Mouse (Mus musculus): ENCODE data around the gene Ntrk2. TPM values are rescaled to one million over a fixed set of nuclear protein-coding genes. Genes with fewer than 3 reads are reported as not detected.
A peak's percentile ranks its signal among the peaks of the same experiment; 100 is the strongest.
"Not testable (repeated sequence)": the region's sequence is repeated elsewhere in the genome, so short reads cannot be mapped to it uniquely, and the experiment has no call there.

Gene Ntrk2
- total RNA-seq, 1 experiment from 2014 or later: not detected

DNA sequence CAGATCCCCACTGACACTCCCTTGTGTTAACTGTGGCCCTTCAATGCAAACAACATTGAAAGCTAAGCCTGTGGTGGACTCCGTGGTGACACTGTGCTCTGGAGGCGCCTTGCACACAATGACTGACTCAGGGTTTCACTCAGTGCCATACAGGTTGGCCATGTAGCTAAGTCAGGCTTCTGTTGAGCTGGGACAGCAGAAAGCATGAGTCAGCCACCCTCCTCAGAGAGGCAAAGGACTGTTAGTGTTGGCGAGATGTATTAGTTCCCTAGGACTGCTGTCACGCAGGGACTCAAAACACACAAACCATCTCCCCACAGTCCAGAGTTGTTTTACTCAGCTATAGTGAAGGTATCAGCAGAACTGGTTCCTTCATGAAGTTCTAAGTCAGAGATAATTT lies 245.8 kb downstream of the Ntrk2 start:
- ATAC-seq (replicated peaks in 1 of 2; ENCODE audit: insufficient read depth in 1 of 2, low FRiP score in 2 of 2, low TSS enrichment in 1 of 2, low read depth in 1 of 2, poor library complexity in 2 of 2, severe bottlenecking in 2 of 2): no peak

DNA sequence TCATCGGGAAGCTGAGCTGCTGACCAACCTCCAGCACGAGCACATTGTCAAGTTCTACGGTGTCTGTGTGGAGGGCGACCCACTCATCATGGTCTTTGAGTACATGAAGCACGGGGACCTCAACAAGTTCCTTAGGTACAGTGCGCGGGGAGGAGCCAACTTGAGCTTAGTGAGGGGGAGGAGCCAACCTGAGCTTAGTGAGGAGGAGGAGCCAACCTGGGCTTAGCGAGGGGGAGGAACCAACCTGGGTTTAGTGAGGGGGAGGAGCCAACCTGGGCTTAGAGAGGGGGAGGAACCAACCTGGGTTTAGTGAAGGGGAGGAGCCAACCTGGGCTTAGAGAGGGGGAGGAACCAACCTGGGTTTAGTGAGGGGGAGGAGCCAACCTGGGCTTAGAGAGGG lies 248.0 kb downstream of the Ntrk2 start:
- not testable (repeated sequence) for ATAC-seq (replicated peaks in 1 of 2; ENCODE audit: insufficient read depth in 1 of 2, low FRiP score in 2 of 2, low TSS enrichment in 1 of 2, low read depth in 1 of 2, poor library complexity in 2 of 2, severe bottlenecking in 2 of 2)

DNA sequence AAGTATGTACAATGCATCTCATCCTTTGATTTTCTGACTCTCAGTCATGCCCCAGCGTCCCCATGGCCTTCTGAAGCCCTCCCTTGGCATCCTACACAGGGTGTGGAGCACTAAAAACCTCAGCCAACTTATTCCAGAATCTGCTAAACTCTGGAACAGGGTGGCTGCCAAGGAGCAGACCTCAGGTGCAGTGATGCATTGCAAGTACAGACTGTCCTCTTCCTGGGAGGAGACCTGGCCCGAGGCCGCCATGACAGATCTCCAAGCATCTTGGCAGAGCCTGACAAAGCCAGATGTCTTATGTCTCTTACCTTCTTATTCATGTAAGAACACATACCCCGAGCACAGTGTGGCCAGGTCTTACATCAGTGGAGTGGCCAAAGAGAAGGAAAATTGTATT lies 250.5 kb downstream of the Ntrk2 start:
- no peak for ATAC-seq (replicated peaks in 1 of 2; ENCODE audit: insufficient read depth in 1 of 2, low FRiP score in 2 of 2, low TSS enrichment in 1 of 2, low read depth in 1 of 2, poor library complexity in 2 of 2, severe bottlenecking in 2 of 2)

DNA sequence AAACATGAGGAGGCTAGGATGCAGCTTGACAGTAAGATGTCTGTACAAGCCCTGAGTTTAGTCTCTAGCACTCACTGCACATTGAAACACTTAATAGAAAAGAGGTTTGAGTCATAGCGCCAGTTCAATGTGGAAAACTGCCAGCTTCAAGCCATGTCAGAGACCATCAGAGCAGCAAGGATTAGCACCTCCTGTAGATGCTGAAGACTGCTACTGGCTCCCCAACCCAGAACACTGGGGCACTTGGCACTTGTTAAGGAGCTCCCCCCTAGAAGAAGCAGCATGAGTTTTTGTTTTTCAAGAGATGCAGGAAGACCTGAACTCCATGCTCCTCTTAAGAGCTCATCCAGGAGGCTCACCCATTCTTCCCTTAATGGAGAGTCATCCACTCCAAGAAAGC lies 251.5 kb downstream of the Ntrk2 start:
- no peak for ATAC-seq (replicated peaks in 1 of 2; ENCODE audit: insufficient read depth in 1 of 2, low FRiP score in 2 of 2, low TSS enrichment in 1 of 2, low read depth in 1 of 2, poor library complexity in 2 of 2, severe bottlenecking in 2 of 2)

DNA sequence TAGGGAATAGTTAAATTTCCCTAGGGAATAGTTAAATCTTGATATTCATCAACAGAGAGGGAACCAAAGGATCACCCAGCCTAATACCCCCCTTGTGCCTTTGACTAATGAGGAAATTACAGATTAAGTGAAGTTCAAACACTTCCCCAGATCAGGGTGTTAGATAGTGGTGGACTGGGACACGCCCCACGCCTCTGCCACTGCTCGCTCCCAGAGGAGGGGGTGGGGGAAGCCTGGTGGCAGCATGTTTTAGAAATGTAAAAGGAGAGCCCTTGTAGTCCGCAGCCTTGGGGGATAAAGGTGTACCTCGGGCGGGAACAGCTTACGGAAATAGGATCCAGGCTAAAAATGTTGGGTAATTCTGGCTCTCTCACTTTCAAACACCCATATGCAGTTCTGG lies 252.7 kb downstream of the Ntrk2 start:
- no peak for ATAC-seq (replicated peaks in 1 of 2; ENCODE audit: insufficient read depth in 1 of 2, low FRiP score in 2 of 2, low TSS enrichment in 1 of 2, low read depth in 1 of 2, poor library complexity in 2 of 2, severe bottlenecking in 2 of 2)

DNA sequence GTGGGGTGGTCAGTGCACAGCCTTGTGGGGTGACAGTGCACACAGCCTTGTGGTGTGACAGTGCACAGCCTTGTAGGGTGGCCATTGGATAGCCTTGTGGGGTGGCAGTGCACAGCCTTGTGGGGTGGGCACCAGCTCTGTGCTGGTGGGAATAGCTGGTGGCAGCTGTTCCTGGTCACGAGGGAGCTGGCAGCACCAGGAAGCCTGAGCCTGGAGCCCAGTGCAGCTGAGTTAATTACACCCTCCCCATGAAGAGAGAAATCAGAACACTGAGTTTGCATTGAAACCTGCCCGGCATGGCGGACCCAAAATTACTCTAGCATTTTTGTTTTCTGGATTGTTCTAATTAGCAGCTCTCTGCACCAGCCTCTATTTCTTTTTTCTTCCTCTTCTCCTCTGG lies 259.3 kb downstream of the Ntrk2 start:
- ATAC-seq (replicated peaks in 1 of 2; ENCODE audit: insufficient read depth in 1 of 2, low FRiP score in 2 of 2, low TSS enrichment in 1 of 2, low read depth in 1 of 2, poor library complexity in 2 of 2, severe bottlenecking in 2 of 2): no peak

DNA sequence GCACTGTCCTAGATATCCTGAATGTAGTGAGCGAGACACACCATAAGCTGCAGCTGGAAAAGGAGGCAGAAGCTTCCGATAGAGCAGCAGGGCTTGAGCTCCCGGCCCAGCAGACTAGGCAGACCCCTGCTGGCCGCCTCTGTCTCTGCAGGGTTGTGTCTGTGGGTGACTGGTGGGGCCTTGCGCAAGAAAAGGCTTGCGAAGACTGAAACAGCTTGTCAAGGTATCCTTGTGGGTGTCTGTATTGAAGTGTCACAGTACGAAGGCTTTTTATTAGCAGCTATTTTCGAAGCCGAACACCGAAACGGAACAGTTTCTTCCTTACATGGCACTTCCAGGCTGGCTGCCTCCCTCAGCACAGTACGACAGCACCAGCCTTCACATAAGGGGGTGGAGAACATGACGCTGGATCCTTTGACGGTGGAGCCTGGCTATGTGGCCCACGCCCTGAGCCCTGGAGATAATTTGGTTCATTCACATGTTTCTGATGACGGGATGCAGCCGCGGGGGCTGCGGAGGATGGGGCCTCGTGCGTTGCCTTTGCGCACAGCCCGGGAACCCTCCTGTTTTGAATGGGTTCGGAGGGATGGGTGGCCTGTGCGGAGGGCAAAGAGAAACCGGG lies 267.4 kb downstream of the Ntrk2 start:
- ATAC-seq (replicated peaks in 1 of 2; ENCODE audit: insufficient read depth in 1 of 2, low FRiP score in 2 of 2, low TSS enrichment in 1 of 2, low read depth in 1 of 2, poor library complexity in 2 of 2, severe bottlenecking in 2 of 2): peak; percentile 93 to 94

DNA sequence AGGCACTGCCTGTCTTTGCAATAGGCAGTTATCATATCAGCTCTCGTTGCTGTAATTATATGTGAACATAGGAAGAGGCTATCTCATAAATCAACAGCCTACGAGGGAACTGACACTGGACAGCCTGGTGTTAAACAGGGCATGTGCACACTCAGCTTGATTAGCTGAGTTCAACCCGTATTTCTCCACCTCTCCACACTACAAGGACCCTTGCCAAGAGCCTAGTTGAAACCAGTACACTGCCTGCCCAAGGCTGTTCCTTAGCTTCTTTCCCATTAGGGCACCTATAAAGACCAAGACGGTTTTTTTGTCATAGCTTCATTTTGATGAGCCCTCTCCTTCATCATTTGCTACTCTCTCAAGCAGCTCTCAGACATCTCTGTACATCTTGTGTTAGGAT lies 270.1 kb downstream of the Ntrk2 start:
- ATAC-seq (replicated peaks in 1 of 2; ENCODE audit: insufficient read depth in 1 of 2, low FRiP score in 2 of 2, low TSS enrichment in 1 of 2, low read depth in 1 of 2, poor library complexity in 2 of 2, severe bottlenecking in 2 of 2): no peak

DNA sequence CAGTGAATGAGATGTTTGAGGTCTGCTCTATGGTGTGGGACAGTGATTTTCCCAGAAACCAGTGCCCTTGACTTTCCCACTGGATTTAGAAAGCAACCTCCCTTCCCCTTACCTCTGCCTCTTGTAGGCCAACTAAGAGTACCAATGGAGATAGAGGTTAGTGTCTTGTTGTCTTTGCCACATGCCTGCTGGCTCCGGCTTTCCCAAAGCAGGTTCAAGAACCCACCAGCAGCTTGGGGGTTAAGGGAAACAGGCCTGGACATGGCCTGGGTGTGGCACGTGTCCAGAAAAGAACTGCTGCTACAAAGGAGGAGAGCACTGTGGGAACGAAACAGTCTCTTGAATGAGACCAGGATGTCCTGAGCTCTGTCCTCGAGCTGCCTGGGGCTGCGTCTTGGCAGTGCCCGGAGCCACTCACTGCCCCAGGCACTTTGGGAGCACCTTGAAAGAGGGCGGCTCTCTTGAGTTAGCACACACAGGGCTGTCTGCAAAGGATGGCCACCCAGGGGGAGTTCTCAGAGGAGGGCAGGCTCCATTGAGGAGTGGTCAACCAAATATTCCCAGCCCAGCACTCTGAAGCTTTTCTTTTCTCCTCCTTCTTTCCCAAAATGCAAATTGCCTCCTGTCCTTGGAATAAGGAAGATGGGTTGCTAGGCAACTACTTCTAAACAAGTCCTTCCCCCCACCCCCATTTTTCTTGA lies 273.5 kb downstream of the Ntrk2 start:
- no peak for ATAC-seq (replicated peaks in 1 of 2; ENCODE audit: insufficient read depth in 1 of 2, low FRiP score in 2 of 2, low TSS enrichment in 1 of 2, low read depth in 1 of 2, poor library complexity in 2 of 2, severe bottlenecking in 2 of 2)

DNA sequence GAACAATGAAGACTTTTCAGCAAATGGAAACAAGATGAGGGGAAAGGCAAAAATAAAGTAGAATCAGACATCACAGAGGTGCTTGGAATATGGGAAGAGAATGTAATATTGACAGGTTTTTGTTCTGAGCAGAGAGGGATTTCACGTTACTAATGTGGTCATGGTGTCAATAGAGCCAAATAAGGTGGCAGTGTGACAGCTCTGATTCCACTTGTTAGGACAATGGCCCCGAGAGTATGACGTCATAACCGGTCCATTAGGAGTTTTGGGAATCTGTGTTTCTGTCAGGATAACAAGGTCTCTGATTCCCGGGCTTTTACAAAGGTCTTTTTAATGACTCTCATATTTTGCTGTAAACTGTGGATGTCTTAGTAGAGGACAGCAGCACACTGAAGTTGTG lies 274.1 kb downstream of the Ntrk2 start:
- ATAC-seq (replicated peaks in 1 of 2; ENCODE audit: insufficient read depth in 1 of 2, low FRiP score in 2 of 2, low TSS enrichment in 1 of 2, low read depth in 1 of 2, poor library complexity in 2 of 2, severe bottlenecking in 2 of 2): no peak

DNA sequence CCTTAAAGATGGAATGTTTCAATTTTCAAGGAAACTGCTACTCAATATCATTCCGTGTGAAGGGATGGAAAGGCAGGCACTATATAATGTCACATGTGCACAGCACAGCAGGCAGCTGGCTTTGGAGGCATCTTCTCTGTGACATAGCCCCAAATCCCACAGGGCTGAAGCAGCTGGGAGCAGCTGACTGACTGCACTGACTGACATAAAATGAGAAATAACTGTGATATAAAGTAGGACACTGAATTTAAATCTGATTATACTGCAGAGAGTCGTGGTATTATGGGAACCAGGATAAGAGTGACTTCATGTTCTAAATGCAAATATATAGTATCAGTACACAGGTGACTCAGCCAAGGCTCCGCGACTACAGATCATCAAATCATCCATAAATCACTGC lies 282.6 kb downstream of the Ntrk2 start:
- no peak for ATAC-seq (replicated peaks in 1 of 2; ENCODE audit: insufficient read depth in 1 of 2, low FRiP score in 2 of 2, low TSS enrichment in 1 of 2, low read depth in 1 of 2, poor library complexity in 2 of 2, severe bottlenecking in 2 of 2)

DNA sequence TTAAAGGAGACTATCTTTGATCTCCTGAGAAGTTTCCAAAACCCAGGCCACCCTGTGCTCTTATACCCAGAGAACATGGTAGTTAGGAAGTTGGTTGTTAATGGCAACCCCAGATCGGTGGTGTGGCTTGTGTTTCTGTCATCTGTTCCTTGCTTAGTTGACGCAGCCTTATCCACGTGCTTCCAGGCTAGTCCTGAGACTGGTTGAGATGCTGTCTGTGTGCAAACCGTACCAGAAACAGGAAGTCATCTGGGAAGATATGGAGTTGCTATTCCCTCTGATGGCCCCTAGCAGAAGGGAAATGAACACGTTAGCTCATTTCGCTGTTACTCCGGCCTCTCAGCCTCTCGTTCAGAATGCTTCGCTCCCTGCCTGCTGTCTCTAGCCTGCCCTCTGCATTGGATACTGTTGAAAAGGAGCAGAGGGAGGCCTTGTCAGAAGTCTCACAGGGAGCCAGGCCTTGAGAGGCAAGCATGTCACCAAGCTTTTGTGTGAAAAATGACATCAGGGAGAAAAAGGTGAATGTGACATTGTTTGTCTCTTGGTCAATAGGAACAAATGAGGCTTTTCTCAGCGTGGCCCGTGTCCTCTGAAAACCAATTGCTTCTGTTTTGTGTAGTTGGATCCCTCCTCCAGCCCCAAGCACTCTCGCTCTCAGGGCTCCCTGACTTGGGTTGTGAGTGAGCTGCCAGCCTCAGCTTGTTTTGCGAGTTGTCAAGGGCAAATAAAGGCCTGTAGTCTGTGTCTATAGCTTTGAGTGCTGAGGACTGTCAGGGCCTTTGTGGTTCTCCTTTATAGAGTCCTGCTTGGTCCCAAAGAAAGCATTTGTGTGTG lies 285.0 kb downstream of the Ntrk2 start:
- no peak for ATAC-seq (replicated peaks in 1 of 2; ENCODE audit: insufficient read depth in 1 of 2, low FRiP score in 2 of 2, low TSS enrichment in 1 of 2, low read depth in 1 of 2, poor library complexity in 2 of 2, severe bottlenecking in 2 of 2)

DNA sequence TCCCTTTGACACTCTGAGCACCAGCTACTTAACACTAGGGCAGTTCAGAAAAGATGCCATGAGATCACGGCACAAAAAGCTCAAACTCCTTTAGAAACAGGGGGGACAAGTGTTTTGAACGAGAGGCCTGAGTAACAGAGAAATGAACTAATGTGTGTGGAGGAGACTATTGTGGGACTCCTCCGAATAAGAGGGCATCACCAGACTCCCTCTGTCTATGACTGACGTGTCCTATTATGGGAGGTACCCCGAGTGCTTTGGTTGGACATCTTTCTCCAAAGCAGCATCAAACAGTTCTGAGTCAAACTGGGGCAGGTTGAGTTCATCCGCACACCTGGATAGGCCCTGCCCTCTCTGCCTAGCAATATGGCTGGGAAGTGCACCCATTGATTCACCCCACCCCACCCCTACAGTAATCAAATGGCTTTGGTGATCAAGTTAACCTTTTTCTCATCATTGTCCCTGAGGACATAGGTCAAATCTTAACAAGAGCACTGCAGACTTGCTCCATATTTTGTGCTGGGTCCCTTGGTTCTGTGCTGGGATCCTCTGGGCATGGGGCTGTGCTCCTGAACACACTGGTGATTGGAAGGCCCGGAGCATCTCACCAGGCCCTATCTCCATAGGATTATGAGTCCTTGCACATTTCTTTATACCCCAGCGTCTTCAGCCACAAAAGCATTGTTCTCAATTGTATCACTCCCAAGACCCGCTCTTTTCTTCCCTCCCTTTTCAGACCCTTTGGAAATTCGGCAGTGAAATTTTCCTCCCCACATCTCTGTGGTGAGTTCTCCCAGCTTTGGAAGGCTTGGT lies 285.9 kb downstream of the Ntrk2 start:
- ATAC-seq (replicated peaks in 1 of 2; ENCODE audit: insufficient read depth in 1 of 2, low FRiP score in 2 of 2, low TSS enrichment in 1 of 2, low read depth in 1 of 2, poor library complexity in 2 of 2, severe bottlenecking in 2 of 2): no peak

DNA sequence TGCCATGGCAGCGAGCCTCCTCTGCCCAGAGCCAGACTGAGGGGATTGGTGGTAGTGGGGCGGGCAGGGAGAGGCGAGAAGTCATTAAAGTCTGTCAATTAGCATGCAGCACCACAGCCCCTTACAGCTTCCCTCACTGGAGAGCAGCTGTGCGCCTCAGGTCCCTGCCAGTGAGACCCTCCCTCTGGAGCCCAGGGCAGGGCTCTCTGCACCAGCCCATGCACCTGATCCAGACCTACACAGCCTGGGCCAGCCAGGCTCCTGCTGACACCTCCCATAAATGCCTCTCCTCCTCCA lies 286.4 kb downstream of the Ntrk2 start:
- no peak for ATAC-seq (replicated peaks in 1 of 2; ENCODE audit: insufficient read depth in 1 of 2, low FRiP score in 2 of 2, low TSS enrichment in 1 of 2, low read depth in 1 of 2, poor library complexity in 2 of 2, severe bottlenecking in 2 of 2)

DNA sequence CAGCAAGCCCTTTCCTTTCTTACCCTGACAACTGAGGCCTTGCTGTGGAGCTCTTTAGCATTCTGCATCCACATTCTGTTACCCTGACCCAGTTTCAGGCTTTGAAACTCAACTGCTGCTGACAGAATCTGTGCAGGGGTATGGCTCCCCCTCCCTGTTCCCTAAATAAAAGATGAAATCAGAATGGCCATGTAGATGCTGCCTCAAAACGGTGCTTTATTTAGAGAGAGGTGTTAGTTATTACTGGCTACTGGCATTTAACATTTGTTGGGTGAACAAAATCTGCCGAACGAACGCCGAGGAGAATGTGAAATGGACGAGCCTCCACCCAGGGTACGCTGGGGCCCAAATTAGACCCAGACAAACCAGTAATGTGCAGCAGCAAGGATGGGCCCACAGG lies 288.4 kb downstream of the Ntrk2 start:
- no peak for ATAC-seq (replicated peaks in 1 of 2; ENCODE audit: insufficient read depth in 1 of 2, low FRiP score in 2 of 2, low TSS enrichment in 1 of 2, low read depth in 1 of 2, poor library complexity in 2 of 2, severe bottlenecking in 2 of 2)

DNA sequence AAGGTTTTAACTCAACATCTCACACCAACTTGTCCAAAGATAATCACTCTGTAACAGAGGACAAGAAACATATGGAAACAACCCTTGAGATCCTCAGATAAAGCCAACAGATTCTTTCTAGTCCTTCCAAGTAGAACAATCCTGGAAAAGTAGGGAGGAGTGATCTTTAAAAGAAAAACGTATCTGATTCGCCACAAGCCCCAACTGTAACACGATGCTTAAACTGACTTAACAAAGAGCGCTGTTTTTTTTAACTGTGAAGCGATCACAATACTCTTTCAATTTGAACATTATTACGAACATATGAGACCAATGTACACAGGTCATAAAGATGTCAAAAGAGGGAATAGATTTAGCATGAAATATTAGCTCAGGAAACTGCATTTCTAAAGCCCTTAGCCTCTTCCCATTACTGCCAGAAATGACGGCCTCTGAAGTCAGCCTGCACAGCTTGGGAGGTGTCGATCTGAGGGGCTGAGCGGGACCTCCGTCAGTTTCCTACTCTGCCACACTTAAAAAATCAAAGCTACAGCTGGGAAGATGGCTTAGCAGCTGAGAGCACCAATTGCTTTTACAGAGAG lies 289.5 kb downstream of the Ntrk2 start:
- no peak for ATAC-seq (replicated peaks in 1 of 2; ENCODE audit: insufficient read depth in 1 of 2, low FRiP score in 2 of 2, low TSS enrichment in 1 of 2, low read depth in 1 of 2, poor library complexity in 2 of 2, severe bottlenecking in 2 of 2)

DNA sequence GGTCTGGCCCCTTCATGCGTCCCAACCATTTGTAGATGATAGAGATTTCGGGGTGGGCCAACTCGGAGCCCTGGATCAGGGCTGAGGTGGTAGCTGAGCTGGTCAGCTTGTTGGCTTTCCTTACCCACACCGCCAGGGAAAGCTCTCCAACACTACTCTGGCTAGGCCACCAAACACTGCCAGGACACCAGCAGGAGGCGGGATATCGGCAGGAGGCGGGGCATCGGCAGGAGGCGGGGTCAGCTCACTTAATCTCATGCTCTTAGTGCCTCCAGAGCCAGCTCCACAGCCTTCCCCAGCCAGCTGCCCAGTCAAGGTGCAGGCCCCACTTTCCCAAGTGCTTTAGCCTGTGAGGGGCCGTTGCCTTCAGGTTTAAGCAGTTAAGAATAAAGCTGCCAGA lies 293.7 kb downstream of the Ntrk2 start:
- ATAC-seq (replicated peaks in 1 of 2; ENCODE audit: insufficient read depth in 1 of 2, low FRiP score in 2 of 2, low TSS enrichment in 1 of 2, low read depth in 1 of 2, poor library complexity in 2 of 2, severe bottlenecking in 2 of 2): no peak

DNA sequence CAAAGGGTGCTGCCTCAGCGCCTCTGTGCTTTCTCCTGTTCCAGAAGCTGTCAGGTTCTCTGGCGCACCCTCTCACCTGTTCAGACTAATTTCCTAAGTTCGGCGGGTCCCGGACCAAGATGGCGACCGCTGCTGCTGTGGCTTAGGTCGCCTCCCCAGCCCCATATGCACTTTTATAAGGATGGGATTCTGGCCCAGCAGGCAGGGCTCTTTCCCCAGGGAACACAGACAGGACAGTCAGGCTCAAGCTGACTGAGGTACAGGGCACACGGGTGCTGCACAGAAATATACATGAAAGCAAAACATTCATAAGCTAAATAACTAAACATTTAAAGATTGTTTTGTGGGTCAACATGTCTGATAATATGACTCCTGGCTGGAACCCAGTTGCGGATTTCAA lies 301.4 kb downstream of the Ntrk2 start:
- not testable (repeated sequence) for ATAC-seq (replicated peaks in 1 of 2; ENCODE audit: insufficient read depth in 1 of 2, low FRiP score in 2 of 2, low TSS enrichment in 1 of 2, low read depth in 1 of 2, poor library complexity in 2 of 2, severe bottlenecking in 2 of 2)
